In the genomic region with DNA sequence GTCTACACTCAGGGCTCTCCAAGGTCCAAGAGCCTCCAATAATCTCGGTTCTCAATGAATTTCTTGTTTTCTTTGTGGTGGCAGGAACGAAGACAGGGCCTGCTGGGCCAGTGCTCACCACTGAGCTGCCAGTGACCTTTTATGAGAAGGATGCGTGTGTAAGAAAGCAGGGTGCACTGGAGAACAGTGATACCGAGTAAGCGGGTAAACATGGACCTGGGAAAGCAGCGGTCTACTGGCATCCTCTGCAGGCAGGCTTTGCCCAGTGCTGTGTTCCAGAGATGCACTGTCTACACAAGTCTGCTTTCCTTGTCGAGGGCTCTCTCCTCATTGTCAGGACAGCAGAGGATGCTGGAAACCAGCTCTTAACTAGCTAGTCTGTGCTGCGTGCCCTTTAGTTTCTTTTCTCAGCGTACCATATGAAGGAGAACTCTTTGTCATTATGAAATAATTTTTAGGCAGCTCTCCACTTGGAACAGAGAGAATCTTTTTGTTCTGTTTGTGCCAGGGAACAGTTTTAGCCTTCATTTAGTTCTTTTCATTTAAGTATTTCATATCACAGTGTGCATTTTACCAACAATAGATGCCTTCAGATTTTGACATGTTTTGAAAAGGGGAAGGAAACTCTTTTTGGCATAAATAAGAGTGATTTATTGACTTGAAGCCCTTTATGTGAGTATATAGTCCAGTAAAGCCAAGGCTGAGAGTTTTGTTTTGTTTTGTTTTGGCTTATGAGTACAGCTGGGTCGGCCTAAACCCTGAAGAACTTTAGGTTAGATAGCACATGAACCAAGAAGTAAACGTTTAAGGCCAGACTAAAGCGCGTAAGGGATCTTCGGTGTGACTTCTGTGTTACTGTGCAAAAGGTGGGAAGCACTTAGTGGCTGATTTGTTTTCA, we compare ENCODE assay signal across 13 mouse cellular contexts.
A peak's percentile ranks its signal among the peaks of the same experiment; 100 is the strongest.
DNase-seq lines count a peak whose midpoint lies in the region; ATAC-seq and TF ChIP-seq lines count a peak whose summit lies in the region.
"Had no signal": no experiment of that assay in that cellular context is flagged by ENCODE, and none has a peak within 500 bp of the region (broad histone marks: within the 10 kb centered on the region; RNA-seq: fewer than 3 reads in every experiment).

No protein-coding gene starts in this region.

- H3K79me2 ChIP-seq in heart, adult 2 months (replicated peaks; ENCODE audit: control insufficient read depth, insufficient read depth, low read length), result no peaks in the 10 kb centered on the region

- no peak for TF ChIP-seq CTCF in heart, adult 2 months (IDR thresholded peaks at IDR 0.05)

- intact Hi-C loops in heart, adult 2 months (cut with DNase I), result loop anchor here (2.0 to 5.0 kb wide), 4 partner anchors 57 to 525 kb away; no protein-coding TSS in a partner anchor

- TF ChIP-seq POLR2A in heart, adult 2 months (IDR thresholded peaks at IDR 0.05; ENCODE audit: insufficient read depth, low read depth, low read length), result no peak

- H3K4me2 ChIP-seq in lung, embryonic 16.5 days (ENCODE audit: low read depth, low read length), result no peak overlapping the region
- H3K4me2 ChIP-seq in intestine, embryonic 16.5 days (ENCODE audit: low read depth, low read length), result no peak overlapping the region
- no peak overlapping the region for H3K4me2 ChIP-seq in liver, embryonic 11.5 days
- H3K4me2 ChIP-seq: embryonic facial prominence, embryonic 13.5 days; forebrain, embryonic 12.5 days; heart, embryonic 11.5 days had no signal

- H3K27ac ChIP-seq in heart, adult 2 months, result peak overlapping the region; percentile 36
- peak overlapping the region; percentile 5; the same call in 1 of the 2 replicates for H3K27ac ChIP-seq in lung, embryonic 16.5 days (ENCODE audit: low read length)
- H3K27ac ChIP-seq in intestine, embryonic 16.5 days (ENCODE audit: low read length), result peak overlapping the region; percentile 70
- H3K27ac ChIP-seq in liver, embryonic 11.5 days (ENCODE audit: low read depth, low read length), result no peak overlapping the region
- H3K27ac ChIP-seq: embryonic facial prominence, embryonic 13.5 days; forebrain, embryonic 12.5 days; liver, embryonic 14.5 days had no signal

- H3K9ac ChIP-seq in heart, adult 2 months (ENCODE audit: low read depth, low read length), result no peak overlapping the region
- H3K9ac ChIP-seq in lung, embryonic 16.5 days (ENCODE audit: low read length), result no peak overlapping the region
- no peak overlapping the region for H3K9ac ChIP-seq in intestine, embryonic 16.5 days (ENCODE audit: low read depth, low read length)
- no peak overlapping the region for H3K9ac ChIP-seq in liver, embryonic 11.5 days (ENCODE audit: low read depth, low read length)
- H3K9ac ChIP-seq: embryonic facial prominence, embryonic 13.5 days; forebrain, embryonic 12.5 days; liver, embryonic 14.5 days had no signal

- no peak for ATAC-seq in lung, embryonic 16.5 days (ENCODE audit: low read depth)
- no peak for ATAC-seq in intestine, embryonic 16.5 days
- no peak for ATAC-seq in liver, embryonic 11.5 days (replicated peaks; ENCODE audit: low FRiP score)

- 74% methylated on average over 14 of the region's 14 CpGs for WGBS in heart, adult 2 months
- WGBS in lung, embryonic 16.5 days, result 79% methylated on average over 14 of the region's 14 CpGs
- 77% methylated on average over 14 of the region's 14 CpGs for WGBS in intestine, embryonic 16.5 days
- 87% methylated on average over 14 of the region's 14 CpGs for whole genome bisulfite sequencing in liver, embryonic 11.5 days

- H3K4me1 ChIP-seq in heart, adult 2 months (ENCODE audit: control insufficient read depth, insufficient read depth, low read length), result peaks cover 13% of the 10 kb centered on the region
- peaks cover 14% of the 10 kb centered on the region for H3K4me1 ChIP-seq in lung, embryonic 16.5 days (replicated peaks; ENCODE audit: control insufficient read depth, insufficient read depth, low read length)
- H3K4me1 ChIP-seq in intestine, embryonic 16.5 days (ENCODE audit: control insufficient read depth, insufficient read depth, low read length), result peaks cover 13% of the 10 kb centered on the region
- H3K4me1 ChIP-seq in liver, embryonic 11.5 days (replicated peaks; ENCODE audit: control insufficient read depth, insufficient read depth, low read length), result peaks cover 3% of the 10 kb centered on the region; the same call in 1 of the 2 replicates
- H3K4me1 ChIP-seq: embryonic facial prominence, embryonic 13.5 days; forebrain, embryonic 12.5 days had no signal

- no peaks in the 10 kb centered on the region for H3K27me3 ChIP-seq in heart, adult 2 months (ENCODE audit: control insufficient read depth, insufficient read depth, low read length)
- H3K27me3 ChIP-seq in lung, embryonic 16.5 days (ENCODE audit: control insufficient read depth, insufficient read depth, low read depth, low read length), result no peaks in the 10 kb centered on the region
- no peaks in the 10 kb centered on the region for H3K27me3 ChIP-seq in intestine, embryonic 16.5 days (replicated peaks; ENCODE audit: control insufficient read depth, insufficient read depth, low read length)
- no peaks in the 10 kb centered on the region for H3K27me3 ChIP-seq in liver, embryonic 11.5 days (replicated peaks; ENCODE audit: control insufficient read depth, insufficient read depth, low read length)
- H3K27me3 ChIP-seq: embryonic facial prominence, embryonic 13.5 days; forebrain, embryonic 12.5 days had no signal

- H3K4me3 ChIP-seq in heart, adult 2 months, result no peak overlapping the region
- no peak overlapping the region for H3K4me3 ChIP-seq in lung, embryonic 16.5 days (ENCODE audit: low read length)
- H3K4me3 ChIP-seq in intestine, embryonic 16.5 days (ENCODE audit: low read length), result no peak overlapping the region
- H3K4me3 ChIP-seq in liver, embryonic 11.5 days (ENCODE audit: low read depth, low read length), result no peak overlapping the region
- H3K4me3 ChIP-seq: embryonic facial prominence, embryonic 13.5 days; forebrain, embryonic 12.5 days; hindbrain, embryonic 10.5 days had no signal

- no peaks in the 10 kb centered on the region for H3K9me3 ChIP-seq in lung, embryonic 16.5 days (ENCODE audit: control insufficient read depth, low read length)
- no peaks in the 10 kb centered on the region for H3K9me3 ChIP-seq in intestine, embryonic 16.5 days (ENCODE audit: control insufficient read depth, low read length)
- no peaks in the 10 kb centered on the region for H3K9me3 ChIP-seq in liver, embryonic 11.5 days (ENCODE audit: control insufficient read depth, low read length)
- H3K9me3 ChIP-seq: embryonic facial prominence, embryonic 13.5 days; forebrain, embryonic 12.5 days; G1E; hindbrain, embryonic 10.5 days had no signal

- no peak for TF ChIP-seq EP300 in heart, adult 2 months (IDR thresholded peaks at IDR 0.05; ENCODE audit: insufficient read depth, low read depth, low read length)

- DNase-seq in heart, adult 2 months, result peak in 1 of 2 experiments; percentile 33
- no peak for DNase-seq in heart, postnatal 4 days
- no peak for DNase-seq in lung, postnatal 36 days
- DNase-seq in telencephalon, adult 2 months (ENCODE audit: low read depth, low spot score), result peak; percentile 29
- no peak for DNase-seq in liver, embryonic 11.5 days (ENCODE audit: low spot score)

- peaks cover 8% of the 10 kb centered on the region; the same call in 1 of the 2 replicates for H3K36me3 ChIP-seq in heart, adult 2 months (ENCODE audit: control insufficient read depth, insufficient read depth, low read length)
- peaks cover 8% of the 10 kb centered on the region; the same call in 1 of the 2 replicates for H3K36me3 ChIP-seq in lung, embryonic 16.5 days (ENCODE audit: control insufficient read depth, insufficient read depth, low read length)
- peaks cover 4% of the 10 kb centered on the region for H3K36me3 ChIP-seq in intestine, embryonic 16.5 days (ENCODE audit: control insufficient read depth, insufficient read depth, low read length)
- no peaks in the 10 kb centered on the region for H3K36me3 ChIP-seq in liver, embryonic 11.5 days (ENCODE audit: control insufficient read depth, insufficient read depth, low read length)
